13 mouse cellular contexts compared by ENCODE assay signal in the genomic region with DNA sequence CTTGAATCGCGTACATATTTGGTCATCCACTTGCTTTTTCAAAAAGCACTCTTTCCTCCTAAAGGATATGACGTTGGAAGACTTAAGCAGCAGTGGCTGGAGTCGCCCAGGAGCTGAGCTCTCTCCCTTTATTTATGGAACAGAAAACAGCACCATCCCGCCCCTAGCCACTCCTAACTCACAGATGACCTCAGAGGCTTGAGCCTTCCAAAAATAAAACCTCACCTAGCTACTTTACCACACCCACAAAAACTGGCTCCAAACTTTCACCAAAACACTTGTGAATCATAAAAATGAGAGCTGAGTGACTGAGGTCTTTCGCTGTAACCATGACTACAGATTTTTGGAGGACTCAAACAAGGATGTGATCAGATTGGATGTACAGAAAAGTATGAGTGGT. TPM values are rescaled to one million over a fixed set of nuclear protein-coding genes. Genes with fewer than 3 reads are reported as not detected.
DNase-seq lines count a peak whose midpoint lies in the region; ATAC-seq and TF ChIP-seq lines count a peak whose summit lies in the region.
"Had no signal": no experiment of that assay in that cellular context is flagged by ENCODE, and none has a peak within 500 bp of the region (broad histone marks: within the 10 kb centered on the region; RNA-seq: fewer than 3 reads in every experiment).

No protein-coding gene starts in this region.

- no peak overlapping the region for H3K9ac ChIP-seq in heart, embryonic 15.5 days
- no peak overlapping the region for H3K9ac ChIP-seq in lung, embryonic 14.5 days
- no peak overlapping the region for H3K9ac ChIP-seq in hindbrain, postnatal 0 days (replicated peaks; ENCODE audit: low read length)
- H3K9ac ChIP-seq: embryonic facial prominence, embryonic 15.5 days; forebrain, postnatal 0 days; neural tube, embryonic 15.5 days had no signal

- WGBS in heart, embryonic 15.5 days: 47% methylated on average over 6 of the region's 6 CpGs
- WGBS in lung, embryonic 14.5 days: 35% methylated on average over 6 of the region's 6 CpGs
- WGBS in hindbrain, postnatal 0 days: 75% methylated on average over 6 of the region's 6 CpGs

- no peak for ATAC-seq in heart, embryonic 15.5 days (replicated peaks; ENCODE audit: insufficient number of reproducible peaks, insufficient read depth, low FRiP score, low read depth)
- ATAC-seq in lung, embryonic 14.5 days (ENCODE audit: insufficient read depth): peak; percentile 45; the same call in 1 of the 2 replicates
- no peak for ATAC-seq in hindbrain, postnatal 0 days
- ATAC-seq in monocyte, adult 5-6 weeks (replicated peaks; ENCODE audit: insufficient number of reproducible peaks, low FRiP score, low TSS enrichment, poor library complexity, severe bottlenecking): no peak
- ATAC-seq: forebrain, postnatal 0 days had no signal

- H3K4me1 ChIP-seq in heart, embryonic 15.5 days (replicated peaks): peaks cover 17% of the 10 kb centered on the region
- H3K4me1 ChIP-seq in lung, embryonic 14.5 days (ENCODE audit: insufficient read depth): no peaks in the 10 kb centered on the region
- H3K4me1 ChIP-seq in hindbrain, postnatal 0 days (ENCODE audit: insufficient read depth, low read length): no peaks in the 10 kb centered on the region
- H3K4me1 ChIP-seq: embryonic facial prominence, embryonic 15.5 days; neural tube, embryonic 15.5 days had no signal

- no peak overlapping the region for H3K4me3 ChIP-seq in heart, embryonic 15.5 days
- H3K4me3 ChIP-seq in lung, embryonic 14.5 days (ENCODE audit: low read depth, low read length): no peak overlapping the region
- H3K4me3 ChIP-seq in hindbrain, postnatal 0 days (ENCODE audit: low read length): no peak overlapping the region
- H3K4me3 ChIP-seq: embryonic facial prominence, embryonic 15.5 days; neural tube, embryonic 15.5 days had no signal

- peak overlapping the region; percentile 25; the same call in 1 of the 2 replicates for H3K27ac ChIP-seq in heart, embryonic 15.5 days
- H3K27ac ChIP-seq in lung, embryonic 14.5 days (ENCODE audit: low read depth): no peak overlapping the region
- H3K27ac ChIP-seq in hindbrain, postnatal 0 days: no peak overlapping the region
- H3K27ac ChIP-seq: embryonic facial prominence, embryonic 15.5 days; neural tube, embryonic 15.5 days had no signal

- H3K27me3 ChIP-seq in heart, embryonic 15.5 days: no peaks in the 10 kb centered on the region
- H3K27me3 ChIP-seq in lung, embryonic 14.5 days (ENCODE audit: insufficient read depth, low read length): no peaks in the 10 kb centered on the region
- no peaks in the 10 kb centered on the region for H3K27me3 ChIP-seq in hindbrain, postnatal 0 days (ENCODE audit: insufficient read depth, low read length)
- H3K27me3 ChIP-seq: embryonic facial prominence, embryonic 15.5 days; neural tube, embryonic 15.5 days had no signal

- H3K36me3 ChIP-seq in heart, embryonic 15.5 days: no peaks in the 10 kb centered on the region
- H3K36me3 ChIP-seq in lung, embryonic 14.5 days (ENCODE audit: insufficient read depth): no peaks in the 10 kb centered on the region
- H3K36me3 ChIP-seq in hindbrain, postnatal 0 days (ENCODE audit: insufficient read depth, low read length): no peaks in the 10 kb centered on the region
- H3K36me3 ChIP-seq: embryonic facial prominence, embryonic 15.5 days; G1E; neural tube, embryonic 15.5 days had no signal

- peak; percentile 43 for DNase-seq in gastrocnemius, adult 18-20 months (ENCODE audit: low spot score)
- DNase-seq in gastrocnemius, postnatal 36 days: no peak
- DNase-seq in 3T3-L1 (ENCODE audit: low read depth, low spot score): peak; percentile 78
- DNase-seq in lung, embryonic 14.5 days: peak; percentile 22
- DNase-seq in hindbrain, postnatal 0 days (ENCODE audit: low spot score): no peak
- DNase-seq in cerebellum, postnatal 25 days: no peak
- DNase-seq: cerebellum, postnatal 14 days; forebrain, postnatal 0 days had no signal

- intact Hi-C loops in gastrocnemius, postnatal 36 days (cut with DNase I): loop anchor here (5.0 kb wide), 1 partner anchor 148 kb away; no protein-coding TSS in a partner anchor

- TF ChIP-seq CTCF in lung, embryonic 14.5 days (IDR thresholded peaks at IDR 0.05; ENCODE audit: low read depth): no peak
- no peak for TF ChIP-seq CTCF in hindbrain, postnatal 0 days (IDR thresholded peaks at IDR 0.05; ENCODE audit: low read depth)

- no peak overlapping the region for H3K4me2 ChIP-seq in heart, embryonic 15.5 days
- no peak overlapping the region for H3K4me2 ChIP-seq in lung, embryonic 14.5 days
- H3K4me2 ChIP-seq in hindbrain, postnatal 0 days (ENCODE audit: low read depth, low read length): no peak overlapping the region
- H3K4me2 ChIP-seq: embryonic facial prominence, embryonic 15.5 days; neural tube, embryonic 15.5 days had no signal

- H3K9me3 ChIP-seq in heart, embryonic 15.5 days (replicated peaks): no peaks in the 10 kb centered on the region
- no peaks in the 10 kb centered on the region for H3K9me3 ChIP-seq in lung, embryonic 14.5 days (ENCODE audit: low read depth, low read length)
- H3K9me3 ChIP-seq in hindbrain, postnatal 0 days (ENCODE audit: low read length): no peaks in the 10 kb centered on the region
- H3K9me3 ChIP-seq: embryonic facial prominence, embryonic 15.5 days; G1E; neural tube, embryonic 15.5 days had no signal

RNA-seq across cellular contexts. Expression of gene 4930523C07Rik, which starts 16.4 kb away (rescaled TPM):
- 1 to 10 TPM; 5.4 to 5.7 TPM for total RNA-seq in gastrocnemius, adult 18-20 months (2021)
- total RNA-seq in gastrocnemius, postnatal 36 days (2021): 1 to 10 TPM; 5.1 to 5.7 TPM
- polyA plus RNA-seq in heart, embryonic 15.5 days (2015; fragmentation: Nextera tagmentation; extraction: Ambion mirVana): 17.0 and 20.0 TPM in 2 replicates
- polyA plus RNA-seq in lung, embryonic 14.5 days (2014; fragmentation: Nextera tagmentation; extraction: Ambion mirVana): 18.9 and 20.2 TPM in 2 replicates
- 1.6 and 2.1 TPM in 2 replicates for total RNA-seq in hindbrain, postnatal 0 days (2014; rRNA removed)
- 2.8 and 3.6 TPM in 2 replicates for polyA plus RNA-seq in hindbrain, postnatal 0 days (2015; fragmentation: Nextera tagmentation; extraction: Ambion mirVana)
- 80.4 to 126 TPM (median 107 TPM) in 3 replicates for total RNA-seq in monocyte, adult 5-6 weeks (2017)
- polyA plus RNA-seq: G1E had no signal

Comparison
In these comparisons a context has a peak if more than half of its experiments do, and no peak if none do; other contexts are left out.
1. DNase-seq: peak in gastrocnemius, adult 18-20 months (single experiment), 3T3-L1 (single experiment) and lung, embryonic 14.5 days (single experiment); none in gastrocnemius, postnatal 36 days (0 of 2), hindbrain, postnatal 0 days (single experiment) and cerebellum, postnatal 25 days (0 of 2).
2. RNA of gene 4930523C07Rik, which starts 16.4 kb away (total RNA-seq): 80.4 to 126 TPM in monocyte, adult 5-6 weeks; 5.4 to 5.7 TPM in gastrocnemius, adult 18-20 months, 5.1 to 5.7 TPM in gastrocnemius, postnatal 36 days and 1.6 to 2.1 TPM in hindbrain, postnatal 0 days; every median in the first group is over 10 times any median in the second.